Mouse (Mus musculus) heart, postnatal 14 days (tissue): ENCODE measurements around the gene Gm11992. TPM values are rescaled to one million over a fixed set of nuclear protein-coding genes. Genes with fewer than 3 reads are reported as not detected.

ENCODE experiments used
- DNase-seq, 2 experiments: peaks; one replicate each; pipeline ENCODE4 v3.0.0; 2021 to 2022
- intact Hi-C: fragments of 180-260 bp; cut with DNase I; formaldehyde crosslinking; loops from one replicate; pipeline ENCODE4 v1.15.1; 2025
- long read RNA-seq, 2 experiments: library from polyadenylated mRNA; stranded (forward); transcript quantifications; one replicate each; pipeline ENCODE4 v2.0.0; 2021
- total RNA-seq, 2 experiments: library from RNA; stranded (reverse); gene quantifications; 2 replicates each; pipeline ENCODE4 v1.2.3; 2021

Gm11992 gene
- 1 to 10 TPM; 1.1 TPM for total RNA-seq
- long read RNA-seq, experiment 1, result 0 reads
- long read RNA-seq, experiment 2, result 0 reads

- intact Hi-C loops, result no loop called here
- peak; percentile 81 to 87 for DNase-seq
These were observed at the start of gene Gm11992 for GRCm38 (mm10) chr11:9048011-9048702. TSS of gene Gm11992 (plus strand) at chr11:9048594.

GRCm38 (mm10) chr11:9008761-9009160 lies 39.6 kb upstream of the Gm11992 start:
- intact Hi-C loops, result no loop called here
- DNase-seq, result no peak

GRCm38 (mm10) chr11:9010416-9010815 lies 38.0 kb upstream of the Gm11992 start:
- DNase-seq, result peak; percentile 17 to 32
- intact Hi-C loops, result loop anchor here (5.0 kb wide), 1 partner anchor 107 kb away; the partner anchor contains the start of gene Upp1

- intact Hi-C loops, result loop anchor here (5.0 kb wide), 1 partner anchor 106 kb away; the partner anchor contains the start of gene Upp1
- DNase-seq, result peak; percentile 91 to 93
These were observed 37.5 kb upstream of the Gm11992 start, which contains the start of gene Hus1 for GRCm38 (mm10) chr11:9010853-9011339. TSS of gene Hus1 (minus strand) at chr11:9011191.

- intact Hi-C loops, result loop anchor here (5.0 kb wide), 1 partner anchor 106 kb away; the partner anchor contains the start of gene Upp1
- no peak for DNase-seq
These were observed 37.0 kb upstream of the Gm11992 start for GRCm38 (mm10) chr11:9011348-9011747.

- DNase-seq, result no peak
- intact Hi-C loops, result loop anchor here (5.0 kb wide), 1 partner anchor 103 kb away; the partner anchor contains the start of gene Upp1
These were observed 33.7 kb upstream of the Gm11992 start for GRCm38 (mm10) chr11:9014740-9015139.

- intact Hi-C loops, result no loop called here
- DNase-seq, result peak in 1 of 2 experiments; percentile 25
These were observed 29.7 kb upstream of the Gm11992 start for GRCm38 (mm10) chr11:9018491-9019267.

- intact Hi-C loops, result no loop called here
- DNase-seq, result no peak
These were observed 28.2 kb upstream of the Gm11992 start for GRCm38 (mm10) chr11:9020207-9020606.

GRCm38 (mm10) chr11:9024782-9025181 lies 23.6 kb upstream of the Gm11992 start:
- peak in 1 of 2 experiments; percentile 11 for DNase-seq
- intact Hi-C loops, result no loop called here

GRCm38 (mm10) chr11:9025211-9025610 lies 23.2 kb upstream of the Gm11992 start:
- intact Hi-C loops, result no loop called here
- peak; percentile 26 for DNase-seq

GRCm38 (mm10) chr11:9031530-9031929 lies 16.9 kb upstream of the Gm11992 start:
- intact Hi-C loops, result no loop called here
- no peak for DNase-seq

- intact Hi-C loops, result no loop called here
- DNase-seq, result no peak
These were observed 1.8 kb upstream of the Gm11992 start for GRCm38 (mm10) chr11:9046546-9046945.

GRCm38 (mm10) chr11:9047044-9047443 lies 1.4 kb upstream of the Gm11992 start:
- intact Hi-C loops, result no loop called here

GRCm38 (mm10) chr11:9048703-9049060 lies 288 bp downstream of the Gm11992 start, which contains the start of gene Sun3:
TSS of gene Sun3 (minus strand) at chr11:9048991.
- intact Hi-C loops, result no loop called here
- no peak for DNase-seq

More at GRCm38 (mm10) chr11:9047044-9047443, 1.4 kb upstream of the Gm11992 start:
- DNase-seq, result peak; percentile 3 to 19

- intact Hi-C loops, result loop anchor here (5.0 kb wide), 1 partner anchor 67 kb away; the partner anchor contains the start of gene Upp1
- DNase-seq, result no peak
These were observed 1.8 kb downstream of the Gm11992 start for GRCm38 (mm10) chr11:9050241-9050640.

GRCm38 (mm10) chr11:9051895-9052294 lies 3.5 kb downstream of the Gm11992 start:
- no peak for DNase-seq
- intact Hi-C loops, result loop anchor here (5.0 kb wide), 1 partner anchor 65 kb away; the partner anchor contains the start of gene Upp1

GRCm38 (mm10) chr11:9056937-9057336 lies 8.5 kb downstream of the Gm11992 start:
- intact Hi-C loops, result no loop called here
- DNase-seq, result no peak

GRCm38 (mm10) chr11:9057711-9058110 lies 9.3 kb downstream of the Gm11992 start:
- DNase-seq, result no peak
- intact Hi-C loops, result no loop called here

GRCm38 (mm10) chr11:9060029-9060428 lies 11.6 kb downstream of the Gm11992 start:
- intact Hi-C loops, result no loop called here

GRCm38 (mm10) chr11:9060484-9060883 lies 12.1 kb downstream of the Gm11992 start:
- no peak for DNase-seq
- intact Hi-C loops, result no loop called here

More at GRCm38 (mm10) chr11:9060029-9060428, 11.6 kb downstream of the Gm11992 start:
- DNase-seq, result no peak

- DNase-seq, result no peak
- intact Hi-C loops, result no loop called here
These were observed 28.1 kb downstream of the Gm11992 start for GRCm38 (mm10) chr11:9076444-9076843.
